Mouse (Mus musculus): ENCODE results near the gene Prdx2. TPM values are rescaled to one million over a fixed set of nuclear protein-coding genes. Genes with fewer than 3 reads are reported as not detected.

The Prdx2 gene
- polyA plus RNA-seq, 1 experiment from 2014 or later: 771 TPM

- ATAC-seq (replicated peaks; ENCODE audit: low FRiP score, low TSS enrichment, low read depth): peak; percentile 30; the same call in 1 of the 2 replicates
- under 1% methylated on average over 46 of the region's 67 CpGs for WGBS
- peak; percentile 66 for DNase-seq (ENCODE audit: low spot score)
- Histone ChIP-seq H3K9me3 (ENCODE audit: control insufficient read depth, low read length) (0 out of 2 replicates have a peak, but pooled peaks cover 2% of the 10 kb centered on the region), H3K27me3 (replicated peaks; ENCODE audit: control insufficient read depth, insufficient read depth, low read length) (peaks cover 73% of the 10 kb centered on the region), H3K4me2 (ENCODE audit: low read length) (peak overlapping the region; percentile 57), H3K9ac (ENCODE audit: low read length) (no peak overlapping the region), H3K36me3 (ENCODE audit: control insufficient read depth, insufficient read depth, low read length) (no peaks in the 10 kb centered on the region), H3K4me3 (ENCODE audit: low read depth, low read length) (peak overlapping the region; percentile 33), H3K27ac (ENCODE audit: low read depth) (no peak overlapping the region), H3K4me1 (replicated peaks; ENCODE audit: control insufficient read depth, insufficient read depth, low read length) (0 out of 2 replicates have a peak, but pooled peaks cover 4% of the 10 kb centered on the region)
Measured at GRCm38 (mm10) chr8:84945633-84946527, 23.5 kb upstream of the Prdx2 start.

GRCm38 (mm10) chr8:84946528-84947240, 22.7 kb upstream of the Prdx2 start, which contains the start of gene Rtbdn:
Rtbdn (plus strand) TSS chr8:84946991.
- Histone ChIP-seq H3K36me3 (ENCODE audit: control insufficient read depth, insufficient read depth, low read length) (no peaks in the 10 kb centered on the region), H3K27ac (ENCODE audit: low read depth) (no peak within 1 kb of the TSS), H3K27me3 (replicated peaks; ENCODE audit: control insufficient read depth, insufficient read depth, low read length) (peaks cover 74% of the 10 kb centered on the region), H3K4me3 (ENCODE audit: low read depth, low read length) (peak within 1 kb of the TSS; percentile 33), H3K9ac (ENCODE audit: low read length) (no peak within 1 kb of the TSS), H3K4me2 (ENCODE audit: low read length) (peak within 1 kb of the TSS; percentile 57), H3K9me3 (ENCODE audit: control insufficient read depth, low read length) (0 out of 2 replicates have a peak, but pooled peaks cover 2% of the 10 kb centered on the region), H3K4me1 (replicated peaks; ENCODE audit: control insufficient read depth, insufficient read depth, low read length) (0 out of 2 replicates have a peak, but pooled peaks cover 4% of the 10 kb centered on the region)
- WGBS: 10% methylated on average over 17 of the region's 17 CpGs
- ATAC-seq (replicated peaks; ENCODE audit: low FRiP score, low TSS enrichment, low read depth): no peak
- no peak for DNase-seq (ENCODE audit: low spot score)

- H3K4me1 ChIP-seq (replicated peaks; ENCODE audit: control insufficient read depth, insufficient read depth, low read length): 0 out of 2 replicates have a peak, but pooled peaks cover 4% of the 10 kb centered on the region
- 0 out of 2 replicates have a peak, but pooled peaks cover 2% of the 10 kb centered on the region for H3K9me3 ChIP-seq (ENCODE audit: control insufficient read depth, low read length)
- H3K4me2 ChIP-seq (ENCODE audit: low read length): no peak overlapping the region
- DNase-seq (ENCODE audit: low spot score) (peak; percentile 92), ATAC-seq (replicated peaks; ENCODE audit: low FRiP score, low TSS enrichment, low read depth) (no peak)
- no peaks in the 10 kb centered on the region for H3K36me3 ChIP-seq (ENCODE audit: control insufficient read depth, insufficient read depth, low read length)
- H3K27me3 ChIP-seq (replicated peaks; ENCODE audit: control insufficient read depth, insufficient read depth, low read length): peaks cover 72% of the 10 kb centered on the region
- no peak overlapping the region for H3K27ac ChIP-seq (ENCODE audit: low read depth)
- no peak overlapping the region for H3K4me3 ChIP-seq (ENCODE audit: low read depth, low read length)
- no peak overlapping the region for H3K9ac ChIP-seq (ENCODE audit: low read length)
- 12% methylated on average over 9 of the region's 9 CpGs for WGBS
Measured at GRCm38 (mm10) chr8:84947241-84947545, 22.2 kb upstream of the Prdx2 start.

GRCm38 (mm10) chr8:84949753-84950152, 19.6 kb upstream of the Prdx2 start:
- Histone ChIP-seq H3K27me3 (replicated peaks; ENCODE audit: control insufficient read depth, insufficient read depth, low read length) (peaks cover 64% of the 10 kb centered on the region), H3K4me2 (ENCODE audit: low read length) (no peak overlapping the region), H3K9me3 (ENCODE audit: control insufficient read depth, low read length) (0 out of 2 replicates have a peak, but pooled peaks cover 2% of the 10 kb centered on the region), H3K4me3 (ENCODE audit: low read depth, low read length) (no peak overlapping the region), H3K9ac (ENCODE audit: low read length) (no peak overlapping the region), H3K36me3 (ENCODE audit: control insufficient read depth, insufficient read depth, low read length) (no peaks in the 10 kb centered on the region), H3K4me1 (replicated peaks; ENCODE audit: control insufficient read depth, insufficient read depth, low read length) (0 out of 2 replicates have a peak, but pooled peaks cover 4% of the 10 kb centered on the region), H3K27ac (ENCODE audit: low read depth) (no peak overlapping the region)
- 22% methylated on average over 12 of the region's 12 CpGs for WGBS
- ATAC-seq (replicated peaks; ENCODE audit: low FRiP score, low TSS enrichment, low read depth): no peak
- no peak for DNase-seq (ENCODE audit: low spot score)

DNA sequence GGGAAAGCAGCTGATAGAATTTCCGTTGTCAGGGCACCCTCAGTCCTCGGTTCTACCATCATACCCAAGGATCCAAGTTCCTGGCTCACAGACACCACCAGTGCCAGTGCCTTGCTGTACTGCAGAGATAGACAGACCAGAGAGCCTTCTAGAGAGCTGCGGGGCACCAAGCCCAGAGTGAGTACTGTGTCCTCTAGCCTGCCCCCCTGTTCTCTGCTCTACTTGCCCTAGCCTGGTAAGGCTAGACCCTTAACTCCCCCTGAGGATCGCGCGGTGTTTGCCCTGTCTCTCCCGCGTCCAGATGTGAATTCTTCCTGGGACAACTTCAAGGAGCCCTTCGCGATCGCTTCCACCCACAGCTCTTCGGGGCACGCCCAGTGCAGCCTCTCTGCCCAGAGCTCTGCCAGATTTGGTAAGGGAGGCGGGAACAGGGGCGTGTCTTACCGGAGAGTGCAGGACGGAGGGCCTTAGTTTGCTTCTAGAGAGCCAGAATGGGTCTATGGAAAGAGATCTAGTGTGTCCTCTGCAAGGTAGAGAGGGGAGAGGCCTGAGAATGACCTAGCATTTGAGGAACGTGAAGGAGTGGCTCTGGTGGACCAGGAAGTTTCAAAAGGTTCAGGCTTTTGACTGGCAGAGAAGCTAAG, 16.7 kb upstream of the Prdx2 start:
- ATAC-seq (replicated peaks; ENCODE audit: low FRiP score, low TSS enrichment, low read depth) (no peak), DNase-seq (ENCODE audit: low spot score) (no peak)
- Histone ChIP-seq H3K27ac (ENCODE audit: low read depth) (no peak overlapping the region), H3K9me3 (ENCODE audit: control insufficient read depth, low read length) (no peaks in the 10 kb centered on the region), H3K4me3 (ENCODE audit: low read depth, low read length) (no peak overlapping the region), H3K27me3 (replicated peaks; ENCODE audit: control insufficient read depth, insufficient read depth, low read length) (peaks cover 35% of the 10 kb centered on the region), H3K9ac (ENCODE audit: low read length) (no peak overlapping the region), H3K4me2 (ENCODE audit: low read length) (no peak overlapping the region), H3K36me3 (ENCODE audit: control insufficient read depth, insufficient read depth, low read length) (peaks cover 9% of the 10 kb centered on the region; the same call in 1 of the 2 replicates), H3K4me1 (replicated peaks; ENCODE audit: control insufficient read depth, insufficient read depth, low read length) (no peaks in the 10 kb centered on the region)
- WGBS: 9% methylated on average over 18 of the region's 18 CpGs

DNA sequence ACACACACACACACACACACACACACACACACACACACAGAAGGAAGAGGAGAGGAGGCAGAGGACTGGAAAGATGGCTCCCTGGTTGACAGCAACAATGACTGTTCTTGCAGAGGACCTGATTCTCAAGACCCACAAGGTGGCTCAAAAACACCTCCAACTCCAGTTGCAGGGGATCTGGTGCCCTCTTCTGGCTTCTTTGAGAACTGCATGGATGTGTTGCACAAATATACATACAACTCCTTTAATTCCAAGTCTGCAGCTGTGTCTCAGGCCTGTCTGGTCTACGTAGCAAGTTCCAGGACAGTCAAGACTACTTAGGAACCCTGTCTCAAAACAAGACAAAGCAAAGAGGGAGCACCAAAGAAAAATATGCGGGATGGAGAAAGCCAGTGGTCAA, 12.6 kb upstream of the Prdx2 start:
- peak; percentile 88 for DNase-seq (ENCODE audit: low spot score)
- H3K9ac ChIP-seq (ENCODE audit: low read length): no peak overlapping the region
- H3K4me2 ChIP-seq (ENCODE audit: low read length): no peak overlapping the region
- H3K9me3 ChIP-seq (ENCODE audit: control insufficient read depth, low read length): no peaks in the 10 kb centered on the region
- no peaks in the 10 kb centered on the region for H3K4me1 ChIP-seq (replicated peaks; ENCODE audit: control insufficient read depth, insufficient read depth, low read length)
- H3K4me3 ChIP-seq (ENCODE audit: low read depth, low read length): no peak overlapping the region
- H3K36me3 ChIP-seq (ENCODE audit: control insufficient read depth, insufficient read depth, low read length): peaks cover 31% of the 10 kb centered on the region
- peaks cover 12% of the 10 kb centered on the region; the same call in 1 of the 2 replicates for H3K27me3 ChIP-seq (replicated peaks; ENCODE audit: control insufficient read depth, insufficient read depth, low read length)
- no peak for ATAC-seq (replicated peaks; ENCODE audit: low FRiP score, low TSS enrichment, low read depth)
- H3K27ac ChIP-seq (ENCODE audit: low read depth): no peak overlapping the region
- WGBS: 55% methylated on average over 2 of the region's 2 CpGs

- Histone ChIP-seq H3K27ac (ENCODE audit: low read depth) (no peak overlapping the region), H3K4me2 (ENCODE audit: low read length) (no peak overlapping the region), H3K36me3 (ENCODE audit: control insufficient read depth, insufficient read depth, low read length) (peaks cover 36% of the 10 kb centered on the region), H3K4me1 (replicated peaks; ENCODE audit: control insufficient read depth, insufficient read depth, low read length) (peaks cover under 1% of the 10 kb centered on the region; the same call in 1 of the 2 replicates), H3K27me3 (replicated peaks; ENCODE audit: control insufficient read depth, insufficient read depth, low read length) (no peaks in the 10 kb centered on the region), H3K9me3 (ENCODE audit: control insufficient read depth, low read length) (no peaks in the 10 kb centered on the region), H3K4me3 (ENCODE audit: low read depth, low read length) (no peak overlapping the region), H3K9ac (ENCODE audit: low read length) (no peak overlapping the region)
- DNase-seq (ENCODE audit: low spot score): no peak
- no peak for ATAC-seq (replicated peaks; ENCODE audit: low FRiP score, low TSS enrichment, low read depth)
- WGBS: 92% methylated on average over 7 of the region's 7 CpGs
Measured at GRCm38 (mm10) chr8:84959811-84960210, 9.6 kb upstream of the Prdx2 start.

DNA sequence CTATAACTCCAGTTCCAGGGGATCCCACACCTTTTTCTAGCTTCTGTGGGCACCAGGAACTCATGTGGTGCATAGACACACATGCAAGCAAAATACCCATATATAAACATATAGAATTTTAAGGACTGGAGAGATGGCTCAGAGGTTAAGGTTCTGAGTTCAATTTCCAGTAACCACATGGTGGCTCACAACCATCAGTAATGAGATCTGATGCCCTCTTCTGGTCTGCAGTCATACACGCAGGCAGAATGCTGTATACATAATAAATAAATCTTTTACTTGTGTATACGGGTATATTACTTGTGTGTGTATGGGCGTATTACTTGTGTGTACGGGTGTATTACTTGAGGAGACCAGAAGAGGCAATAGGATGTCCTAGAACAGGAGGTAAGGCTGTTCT, 5.4 kb upstream of the Prdx2 start:
- 80% methylated on average over 4 of the region's 4 CpGs for WGBS
- Histone ChIP-seq H3K27ac (ENCODE audit: low read depth) (no peak overlapping the region), H3K27me3 (replicated peaks; ENCODE audit: control insufficient read depth, insufficient read depth, low read length) (no peaks in the 10 kb centered on the region), H3K9ac (ENCODE audit: low read length) (no peak overlapping the region), H3K4me3 (ENCODE audit: low read depth, low read length) (no peak overlapping the region), H3K9me3 (ENCODE audit: control insufficient read depth, low read length) (no peaks in the 10 kb centered on the region), H3K36me3 (ENCODE audit: control insufficient read depth, insufficient read depth, low read length) (0 out of 2 replicates have a peak, but pooled peaks cover 18% of the 10 kb centered on the region), H3K4me1 (replicated peaks; ENCODE audit: control insufficient read depth, insufficient read depth, low read length) (peaks cover 14% of the 10 kb centered on the region), H3K4me2 (ENCODE audit: low read length) (no peak overlapping the region)
- no peak for ATAC-seq (replicated peaks; ENCODE audit: low FRiP score, low TSS enrichment, low read depth)
- DNase-seq (ENCODE audit: low spot score): no peak
